Mouse (Mus musculus): Measurements from ENCODE around the gene Bag6. TPM values are rescaled to one million over a fixed set of nuclear protein-coding genes. Genes with fewer than 3 reads are reported as not detected.

Bag6 gene
- polyA plus RNA-seq, 1 experiment: 103 TPM

DNA sequence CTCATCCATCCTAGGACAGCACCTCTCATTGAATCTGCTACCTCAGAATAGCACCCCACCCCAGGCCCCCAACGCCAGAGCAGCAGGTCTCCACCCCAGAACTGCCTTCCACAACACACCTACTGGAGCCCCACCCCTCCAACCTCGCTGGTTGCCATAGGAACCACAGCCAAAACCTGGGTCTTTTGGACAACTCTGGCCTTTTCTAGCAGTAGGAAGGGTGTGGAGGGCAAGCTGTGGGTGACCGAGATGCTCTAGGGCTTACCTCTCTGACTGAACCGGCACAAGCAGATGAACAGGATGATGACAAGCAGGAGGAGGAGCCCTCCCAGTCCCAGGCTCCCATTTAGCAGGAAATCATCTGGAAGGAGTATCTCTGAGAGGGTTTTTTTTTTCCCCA lies 51.7 kb downstream of the Bag6 start:
- no peak for DNase-seq (ENCODE audit: low read depth, low spot score)
- WGBS: 0% methylated on average over 4 of the region's 4 CpGs

- 70% methylated on average over 4 of the region's 4 CpGs for WGBS
These were observed 52.4 kb downstream of the Bag6 start for GRCm38 (mm10) chr17:35187345-35187744.

GRCm38 (mm10) chr17:35187959-35188610 lies 53.1 kb downstream of the Bag6 start, which contains the start of gene Lst1:
Lst1 (minus strand) TSS chr17:35188439.
- no peak for DNase-seq (ENCODE audit: low read depth, low spot score)
- 71% methylated on average over 7 of the region's 7 CpGs for WGBS

More at GRCm38 (mm10) chr17:35187345-35187744, 52.4 kb downstream of the Bag6 start:
- no peak for DNase-seq (ENCODE audit: low read depth, low spot score)

GRCm38 (mm10) chr17:35189186-35189585 lies 54.2 kb downstream of the Bag6 start:
- WGBS: 70% methylated on average over 1 of the region's 1 CpGs
- DNase-seq (ENCODE audit: low read depth, low spot score): no peak

DNA sequence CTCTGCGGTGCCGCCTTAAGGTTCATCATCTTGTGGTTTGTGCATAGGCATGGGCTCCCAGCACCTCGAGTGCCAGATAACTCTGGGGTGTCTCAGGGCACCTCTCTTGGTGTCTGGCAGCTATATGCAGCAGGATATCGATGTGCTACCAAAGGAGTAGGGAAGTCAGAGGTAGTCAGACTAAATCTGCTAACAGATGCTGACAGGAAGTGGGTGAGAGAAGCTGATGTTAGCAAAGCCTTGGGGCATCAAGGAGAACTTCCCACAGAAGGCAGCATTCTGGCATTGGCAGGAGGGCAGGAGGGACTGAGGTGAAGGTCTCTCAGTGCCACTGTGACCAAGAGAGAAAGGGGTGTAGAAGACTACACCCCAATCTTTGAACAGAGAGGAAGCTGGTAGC lies 55.1 kb downstream of the Bag6 start:
- WGBS: 74% methylated on average over 4 of the region's 4 CpGs
- DNase-seq (ENCODE audit: low read depth, low spot score): no peak

DNA sequence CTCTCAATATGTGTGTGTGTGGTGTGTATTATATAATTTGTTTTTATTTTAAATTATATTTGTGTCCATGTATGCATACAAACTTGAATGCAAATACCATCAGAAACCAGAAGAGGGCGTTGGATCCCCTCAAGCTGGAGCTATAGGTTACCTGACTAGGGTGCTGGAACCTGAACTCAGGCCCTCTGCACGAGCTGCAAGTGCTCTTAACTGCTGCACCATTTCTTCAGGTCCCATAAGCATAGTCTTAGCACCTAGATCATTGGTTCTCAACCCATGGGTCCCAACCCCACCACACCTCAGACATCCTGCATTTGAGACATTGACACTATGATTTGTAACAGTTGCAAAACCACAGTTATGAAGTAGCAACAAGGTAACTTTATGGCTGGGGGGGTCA lies 56.7 kb downstream of the Bag6 start:
- DNase-seq (ENCODE audit: low read depth, low spot score): no peak
- 62% methylated on average over 2 of the region's 2 CpGs for WGBS

- 85% methylated on average over 5 of the region's 5 CpGs for WGBS
- DNase-seq (ENCODE audit: low read depth, low spot score): no peak
These were observed 57.9 kb downstream of the Bag6 start for GRCm38 (mm10) chr17:35192924-35193323.

DNA sequence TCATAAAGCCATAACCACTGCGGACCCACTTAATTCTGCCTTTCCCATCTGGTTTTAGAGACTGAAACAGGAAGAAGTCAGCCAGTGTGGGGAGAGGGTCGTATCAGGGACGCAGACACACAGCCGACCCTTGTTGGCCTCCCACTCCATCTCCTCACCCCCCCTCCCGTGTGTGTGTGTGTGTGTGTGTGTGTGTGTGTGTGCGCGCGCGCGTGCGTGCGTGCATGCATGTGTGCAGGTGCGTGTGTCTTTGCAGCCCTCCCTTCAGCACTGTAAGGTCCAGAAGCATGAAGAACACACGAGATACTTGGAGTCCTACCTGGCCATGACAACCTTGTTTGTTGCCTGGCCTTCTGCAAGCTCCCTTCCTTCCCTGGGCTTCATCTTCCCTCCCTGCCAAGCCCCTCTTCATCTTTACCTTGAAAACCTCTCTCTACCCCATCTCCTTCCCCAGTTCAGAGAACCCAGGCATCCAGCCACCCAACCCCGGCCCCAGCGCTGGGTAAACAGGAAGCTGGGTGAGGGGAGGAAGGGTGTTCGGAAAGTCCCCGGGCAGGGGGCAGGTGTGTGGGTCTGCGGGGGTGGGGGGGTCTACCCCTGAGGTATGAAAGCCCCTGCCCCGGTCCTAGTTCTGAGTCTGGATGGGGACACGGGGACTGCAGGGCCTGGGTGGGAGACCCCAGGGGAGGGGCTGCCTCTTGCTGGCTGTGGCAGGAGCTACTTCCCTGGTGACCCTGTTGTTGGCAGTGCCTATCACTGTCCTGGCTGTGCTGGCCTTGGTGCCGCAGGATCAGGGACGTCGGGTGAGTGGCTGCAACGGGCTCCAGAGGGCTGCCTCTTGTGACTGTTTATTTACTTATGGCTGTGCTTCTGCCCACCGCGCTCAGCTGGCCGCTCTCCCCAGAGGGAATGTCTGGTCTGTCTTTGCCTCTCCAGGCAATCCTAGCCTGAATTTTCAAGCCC lies 59.2 kb downstream of the Bag6 start, which contains the start of gene Ltb:
TSS of gene Ltb (plus strand) at position 559 of the 963 bp plus-strand sequence.
- 58% methylated on average over 28 of the region's 28 CpGs for WGBS
- DNase-seq (ENCODE audit: low read depth, low spot score): no peak

DNA sequence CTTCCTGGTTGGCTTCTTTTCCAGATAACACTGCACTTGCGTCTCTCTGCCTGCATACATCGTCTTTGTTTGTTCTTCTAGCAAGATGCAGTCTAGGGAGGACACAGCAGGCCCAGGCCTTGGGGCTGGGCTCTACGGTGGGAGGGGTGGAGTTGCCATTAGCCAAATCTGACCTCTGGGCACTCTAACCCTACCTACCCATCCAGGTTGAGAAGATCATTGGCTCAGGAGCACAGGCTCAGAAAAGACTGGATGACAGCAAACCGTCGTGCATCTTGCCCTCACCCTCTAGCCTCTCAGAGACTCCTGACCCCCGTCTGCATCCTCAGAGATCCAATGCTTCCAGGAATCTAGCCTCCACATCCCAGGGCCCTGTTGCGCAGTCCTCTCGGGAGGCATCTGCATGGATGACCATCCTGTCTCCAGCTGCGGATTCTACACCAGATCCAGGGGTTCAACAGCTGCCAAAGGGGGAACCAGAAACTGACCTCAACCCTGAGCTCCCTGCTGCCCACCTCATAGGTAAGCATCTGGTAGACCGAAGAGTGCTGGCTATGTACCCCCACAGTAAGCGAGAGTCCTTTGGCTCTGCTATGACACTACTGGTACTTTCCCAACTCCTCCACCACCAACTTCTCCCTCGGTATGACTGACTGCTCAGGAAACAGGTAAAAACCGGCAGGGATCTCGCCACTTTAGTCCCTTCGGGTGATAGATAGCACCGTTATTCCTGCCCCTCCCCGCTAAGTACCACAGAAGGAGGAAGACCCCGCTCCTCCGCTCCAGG lies 60.1 kb downstream of the Bag6 start:
- WGBS: 38% methylated on average over 19 of the region's 19 CpGs
- no peak for DNase-seq (ENCODE audit: low read depth, low spot score)

DNA sequence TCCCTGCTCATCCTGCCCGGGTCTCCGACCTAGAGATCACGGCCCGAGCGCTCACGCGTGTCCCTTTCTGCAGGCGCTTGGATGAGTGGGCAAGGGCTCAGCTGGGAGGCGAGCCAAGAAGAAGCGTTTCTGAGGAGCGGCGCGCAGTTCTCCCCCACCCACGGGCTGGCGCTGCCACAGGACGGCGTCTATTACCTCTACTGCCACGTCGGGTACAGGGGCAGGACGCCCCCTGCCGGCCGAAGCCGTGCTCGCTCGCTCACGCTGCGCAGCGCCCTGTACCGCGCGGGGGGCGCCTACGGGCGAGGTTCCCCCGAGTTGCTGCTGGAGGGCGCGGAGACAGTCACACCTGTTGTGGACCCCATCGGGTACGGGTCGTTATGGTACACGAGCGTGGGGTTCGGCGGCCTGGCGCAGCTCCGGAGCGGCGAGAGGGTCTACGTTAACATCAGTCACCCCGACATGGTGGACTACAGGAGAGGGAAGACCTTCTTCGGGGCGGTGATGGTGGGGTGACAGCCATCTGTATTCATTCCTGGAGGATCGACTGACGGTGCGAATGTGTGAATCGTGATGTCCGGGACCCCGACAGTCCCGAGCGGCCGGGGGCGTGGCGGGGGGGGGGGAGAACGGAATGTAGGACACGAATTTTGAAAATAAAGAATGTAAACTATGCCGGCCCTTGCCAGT lies 60.8 kb downstream of the Bag6 start:
- 1% methylated on average over 66 of the region's 66 CpGs for WGBS
- no peak for DNase-seq (ENCODE audit: low read depth, low spot score)

DNA sequence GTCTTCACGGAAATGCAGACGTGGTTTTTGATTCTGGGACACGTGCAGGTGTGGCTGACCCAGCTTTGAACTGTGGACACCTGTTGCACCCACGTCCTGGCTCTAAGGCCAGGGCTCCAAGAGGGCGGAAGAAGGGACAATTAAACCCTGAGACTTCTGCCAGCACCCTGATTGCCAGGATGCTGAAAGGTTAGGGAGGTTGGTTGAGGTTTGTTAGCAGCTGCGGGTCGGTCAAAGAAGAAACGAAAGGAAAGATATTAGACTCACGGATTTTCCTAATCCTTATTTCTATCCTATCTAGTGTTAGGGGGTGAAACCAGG lies 61.3 kb downstream of the Bag6 start:
- peak; percentile 55 for DNase-seq (ENCODE audit: low read depth, low spot score)
- 10% methylated on average over 9 of the region's 9 CpGs for WGBS

Other genes starting within 250 kb of the Bag6 start
- gene C2, start 236.9 kb upstream of the Bag6 start, polyA plus RNA-seq (2012; rRNA removed): 28.1 and 31.1 TPM in 2 replicates
- gene Ehmt2, start 236.7 kb upstream of the Bag6 start, polyA plus RNA-seq (2012; rRNA removed): 151 and 185 TPM in 2 replicates
- gene Slc44a4, start 220.7 kb upstream of the Bag6 start, polyA plus RNA-seq (2012; rRNA removed): 180 and 226 TPM in 2 replicates
- gene Neu1, start 203.9 kb upstream of the Bag6 start, polyA plus RNA-seq (2012; rRNA removed): 64.9 and 118 TPM in 2 replicates
- gene Hspa1b, start 175.9 kb upstream of the Bag6 start, polyA plus RNA-seq (2012; rRNA removed): 10.5 and 12.0 TPM in 2 replicates
- not detected in 2 replicates for gene Gm20481, start 165.3 kb upstream of the Bag6 start, polyA plus RNA-seq (2012; rRNA removed)
- 6.4 and 6.6 TPM in 2 replicates for gene Hspa1a, start 163.0 kb upstream of the Bag6 start, polyA plus RNA-seq (2012; rRNA removed)
- 0.21 and 0.22 TPM in 2 replicates for gene Hspa1l, start 162.5 kb upstream of the Bag6 start, polyA plus RNA-seq (2012; rRNA removed)
- 108 and 113 TPM in 2 replicates for gene Lsm2, start 153.3 kb upstream of the Bag6 start, polyA plus RNA-seq (2012; rRNA removed)
- 104 and 139 TPM in 2 replicates for gene Vars, start 134.2 kb upstream of the Bag6 start, polyA plus RNA-seq (2012; rRNA removed)
- 0.38 and 0.64 TPM in 2 replicates for gene Vwa7, start 118.6 kb upstream of the Bag6 start, polyA plus RNA-seq (2012; rRNA removed)
- gene Sapcd1, start 107.2 kb upstream of the Bag6 start, polyA plus RNA-seq (2012; rRNA removed): 0.81 and 0.83 TPM in 2 replicates
- gene Msh5, start 88.4 kb upstream of the Bag6 start, polyA plus RNA-seq (2012; rRNA removed): 2.0 and 3.3 TPM in 2 replicates
- 209 and 263 TPM in 2 replicates for gene Clic1, start 85.2 kb upstream of the Bag6 start, polyA plus RNA-seq (2012; rRNA removed)
- 12.5 and 14.9 TPM in 2 replicates for gene Ddah2, start 76.1 kb upstream of the Bag6 start, polyA plus RNA-seq (2012; rRNA removed)
- gene Ly6g6c, start 69.8 kb upstream of the Bag6 start, polyA plus RNA-seq (2012; rRNA removed): 0.17 and 3.8 TPM in 2 replicates
- gene Mpig6b, start 69.0 kb upstream of the Bag6 start, polyA plus RNA-seq (2012; rRNA removed): 0.26 and 0.47 TPM in 2 replicates
- 0.38 and 0.73 TPM in 2 replicates for gene Ly6g6e, start 58.3 kb upstream of the Bag6 start, polyA plus RNA-seq (2012; rRNA removed)
- gene Ly6g6d, start 57.1 kb upstream of the Bag6 start, polyA plus RNA-seq (2012; rRNA removed): 0.89 and 3.5 TPM in 2 replicates
- gene Ly6g6f, start 49.6 kb upstream of the Bag6 start, polyA plus RNA-seq (2012; rRNA removed): 1.6 and 2.6 TPM in 2 replicates
- gene Abhd16a, start 45.9 kb upstream of the Bag6 start, polyA plus RNA-seq (2012; rRNA removed): 71.9 and 115 TPM in 2 replicates
- gene Ly6g5c, start 26.9 kb upstream of the Bag6 start, polyA plus RNA-seq (2012; rRNA removed): 0.81 TPM in 1 of 2 replicates, not detected in the other
- 2.2 and 3.0 TPM in 2 replicates for gene Ly6g5b, start 19.8 kb upstream of the Bag6 start, polyA plus RNA-seq (2012; rRNA removed)
- 18.4 and 19.4 TPM in 2 replicates for gene Gpank1, start 13.7 kb upstream of the Bag6 start, polyA plus RNA-seq (2012; rRNA removed)
- gene Csnk2b, start 13.1 kb upstream of the Bag6 start, polyA plus RNA-seq (2012; rRNA removed): 358 and 375 TPM in 2 replicates
- gene D17H6S53E, start 8.8 kb upstream of the Bag6 start, polyA plus RNA-seq (2012; rRNA removed): 11.7 and 17.5 TPM in 2 replicates
- gene Apom, start 3.1 kb upstream of the Bag6 start, polyA plus RNA-seq (2012; rRNA removed): 0.26 TPM in 1 of 2 replicates, not detected in the other
- gene Prrc2a, start 29.7 kb downstream of the Bag6 start, polyA plus RNA-seq (2012; rRNA removed): 227 and 272 TPM in 2 replicates
- gene Aif1, start 40.9 kb downstream of the Bag6 start, polyA plus RNA-seq (2012; rRNA removed): 3.7 and 3.8 TPM in 2 replicates
- 25.5 and 32.1 TPM in 2 replicates for gene Lst1, start 53.3 kb downstream of the Bag6 start, polyA plus RNA-seq (2012; rRNA removed)
- gene Ltb, start 59.3 kb downstream of the Bag6 start, polyA plus RNA-seq (2012; rRNA removed): 23.4 and 35.1 TPM in 2 replicates
- 3.7 and 4.9 TPM in 2 replicates for gene Tnf, start 66.8 kb downstream of the Bag6 start, polyA plus RNA-seq (2012; rRNA removed)
- gene Lta, start 70.2 kb downstream of the Bag6 start, polyA plus RNA-seq (2012; rRNA removed): 1.8 and 2.5 TPM in 2 replicates
- not detected in 2 replicates for gene Gm16181, start 85.7 kb downstream of the Bag6 start, polyA plus RNA-seq (2012; rRNA removed)
- 4.2 and 4.5 TPM in 2 replicates for gene Atp6v1g2, start 98.5 kb downstream of the Bag6 start, polyA plus RNA-seq (2012; rRNA removed)
- gene Nfkbil1, start 100.6 kb downstream of the Bag6 start, polyA plus RNA-seq (2012; rRNA removed): 11.8 and 13.0 TPM in 2 replicates
- gene Ddx39b, start 106.6 kb downstream of the Bag6 start, polyA plus RNA-seq (2012; rRNA removed): 287 and 309 TPM in 2 replicates
- gene H2-D1, start 127.6 kb downstream of the Bag6 start, polyA plus RNA-seq (2012; rRNA removed): 1,065 and 1,224 TPM in 2 replicates
- gene H2-Q1, start 185.2 kb downstream of the Bag6 start, polyA plus RNA-seq (2012; rRNA removed): 16.5 and 51.5 TPM in 2 replicates
- gene H2-Q2, start 207.1 kb downstream of the Bag6 start, polyA plus RNA-seq (2012; rRNA removed): 245 and 632 TPM in 2 replicates
- 80.0 and 122 TPM in 2 replicates for gene H2-Q4, start 244.4 kb downstream of the Bag6 start, polyA plus RNA-seq (2012; rRNA removed)

Data from large intestine, adult 2 months (tissue).